Mouse (Mus musculus): ENCODE data around the gene Tsc22d2.
"Not testable (repeated sequence)": the region's sequence is repeated elsewhere in the genome, so short reads cannot be mapped to it uniquely, and the experiment has no call there.

The Tsc22d2 gene

DNA sequence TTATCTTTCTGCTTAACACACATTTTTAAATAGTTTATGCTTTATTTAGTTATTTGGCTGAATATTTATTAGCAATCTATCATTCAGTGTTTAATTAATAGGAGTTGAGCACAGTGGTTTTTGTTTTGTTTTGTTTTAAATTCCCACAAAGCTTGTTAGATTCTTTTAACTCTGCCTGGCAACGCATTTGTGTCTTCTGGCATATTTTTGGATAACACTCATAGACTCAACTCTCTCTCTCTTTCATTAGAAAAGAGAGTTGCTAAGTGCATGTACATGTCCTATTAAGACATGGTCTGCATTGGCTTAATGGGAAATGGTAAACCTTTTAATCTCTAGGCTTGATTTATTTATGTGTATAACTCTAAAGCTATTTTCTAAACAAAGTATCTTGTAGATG lies 14.3 kb downstream of the Tsc22d2 start:
- no peak for DNase-seq (ENCODE audit: low spot score)

DNA sequence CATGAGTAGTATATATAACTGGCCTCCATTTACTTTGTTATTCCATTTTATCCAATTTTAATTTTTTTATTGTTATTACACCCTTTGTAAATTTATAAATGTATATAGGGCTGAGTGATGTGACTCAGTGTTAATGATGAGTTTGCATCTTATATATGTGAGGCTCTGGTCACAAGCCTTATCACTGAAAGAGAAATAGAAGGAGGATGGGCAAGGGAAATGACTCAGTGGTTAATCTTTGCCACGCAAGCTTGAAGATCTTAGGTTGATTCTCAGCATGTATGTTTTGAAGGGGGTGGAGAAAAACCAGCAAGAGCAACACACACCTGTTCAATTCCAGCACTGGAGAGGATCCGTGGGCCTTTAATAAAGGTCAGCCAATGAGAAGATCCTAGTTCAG lies 19.9 kb downstream of the Tsc22d2 start:
- no peak for DNase-seq (ENCODE audit: low spot score)

DNA sequence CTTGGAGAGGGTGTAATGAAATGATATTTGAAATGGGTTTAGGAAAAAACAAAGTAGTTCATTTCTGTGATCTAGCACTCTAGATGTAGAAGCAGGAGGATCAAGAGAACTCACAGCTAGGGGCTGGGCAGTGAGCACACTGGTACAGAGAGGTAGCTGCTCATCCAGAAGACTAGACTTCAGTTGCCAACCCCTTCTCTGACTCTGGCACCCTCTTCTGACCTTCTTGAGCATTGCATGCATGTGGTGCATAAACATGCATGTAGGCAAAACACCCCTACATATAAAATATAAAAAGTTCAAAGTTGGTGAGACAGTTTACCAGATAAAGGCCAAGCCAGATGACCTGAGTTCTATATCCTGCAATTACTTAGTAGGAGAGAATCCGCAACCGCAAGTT lies 33.7 kb downstream of the Tsc22d2 start:
- no peak for DNase-seq (ENCODE audit: low spot score)

DNA sequence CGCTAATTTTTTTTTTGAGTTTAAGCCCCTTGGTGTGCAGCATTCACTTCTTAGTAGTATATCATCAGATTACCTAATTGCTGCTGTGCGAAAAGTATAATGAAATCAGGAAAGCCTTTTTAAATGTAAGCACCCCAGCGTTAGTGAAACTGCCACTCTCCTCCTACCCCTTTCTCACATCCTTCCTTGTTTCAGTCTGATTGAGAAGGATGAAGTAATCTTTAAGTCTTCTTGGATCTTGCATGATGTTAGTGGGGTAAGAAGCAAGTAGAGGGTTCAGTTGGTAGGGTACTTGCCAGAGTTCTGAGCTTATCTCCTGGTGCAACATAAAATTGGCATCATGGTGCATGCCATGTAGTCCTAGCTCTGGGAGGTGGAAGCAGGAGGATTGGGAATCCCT lies 35.0 kb downstream of the Tsc22d2 start:
- no peak for DNase-seq (ENCODE audit: low spot score)

DNA sequence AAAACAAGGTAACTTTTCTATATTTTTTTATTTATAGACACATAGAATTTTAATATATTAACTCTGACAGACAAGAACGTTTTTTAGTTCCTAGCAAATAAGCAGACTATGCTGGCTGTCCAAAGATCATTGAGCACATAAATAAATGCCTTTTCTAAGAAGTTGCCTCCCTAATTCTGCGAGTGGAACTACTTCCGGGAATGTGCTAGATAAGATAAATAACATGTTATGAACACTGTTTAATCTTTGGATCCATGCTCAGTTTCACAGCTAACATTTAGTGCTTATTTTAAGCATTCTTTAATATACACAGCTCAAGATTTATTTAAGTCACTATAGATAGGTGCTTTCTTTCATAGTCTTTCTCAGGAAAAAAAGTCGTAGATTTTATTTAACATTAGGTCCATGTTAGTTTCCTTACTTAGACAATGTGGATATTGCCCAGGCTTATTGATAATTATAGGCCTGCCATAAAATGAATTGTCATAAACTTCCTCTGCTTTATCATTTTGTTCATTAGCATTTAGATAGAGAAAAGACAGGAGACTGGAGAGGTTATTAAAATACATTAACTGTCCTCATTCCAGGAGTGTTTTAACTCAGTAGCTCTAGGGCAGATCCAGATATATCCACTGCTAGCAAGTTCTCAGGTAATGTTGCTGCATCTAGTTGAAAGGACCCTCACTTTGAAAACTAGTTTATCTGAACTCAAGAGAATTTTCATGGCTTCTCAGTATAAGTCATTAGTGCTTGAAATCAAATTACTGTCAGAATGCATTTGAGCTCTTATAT lies 40.1 kb downstream of the Tsc22d2 start:
- no peak for DNase-seq (ENCODE audit: low spot score)

DNA sequence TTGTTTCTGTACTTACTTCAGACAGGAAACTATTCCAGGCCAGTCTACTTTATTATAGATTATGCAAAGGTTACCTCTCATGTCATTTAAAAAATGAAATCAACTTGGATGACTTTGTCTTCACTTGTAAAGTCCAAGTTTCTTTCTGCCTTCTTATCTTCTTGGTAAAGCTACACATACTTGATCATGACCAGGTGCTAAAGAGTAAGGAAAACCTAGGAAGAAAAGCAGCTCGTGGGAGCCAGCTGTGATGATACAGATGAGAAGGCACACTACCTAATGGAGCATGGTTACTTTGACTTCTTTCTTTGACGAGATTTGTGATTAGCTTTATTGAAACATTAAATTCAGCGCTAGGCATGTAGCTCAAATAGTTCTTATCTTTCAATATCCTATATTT lies 40.7 kb downstream of the Tsc22d2 start:
- DNase-seq (ENCODE audit: low spot score), result no peak

DNA sequence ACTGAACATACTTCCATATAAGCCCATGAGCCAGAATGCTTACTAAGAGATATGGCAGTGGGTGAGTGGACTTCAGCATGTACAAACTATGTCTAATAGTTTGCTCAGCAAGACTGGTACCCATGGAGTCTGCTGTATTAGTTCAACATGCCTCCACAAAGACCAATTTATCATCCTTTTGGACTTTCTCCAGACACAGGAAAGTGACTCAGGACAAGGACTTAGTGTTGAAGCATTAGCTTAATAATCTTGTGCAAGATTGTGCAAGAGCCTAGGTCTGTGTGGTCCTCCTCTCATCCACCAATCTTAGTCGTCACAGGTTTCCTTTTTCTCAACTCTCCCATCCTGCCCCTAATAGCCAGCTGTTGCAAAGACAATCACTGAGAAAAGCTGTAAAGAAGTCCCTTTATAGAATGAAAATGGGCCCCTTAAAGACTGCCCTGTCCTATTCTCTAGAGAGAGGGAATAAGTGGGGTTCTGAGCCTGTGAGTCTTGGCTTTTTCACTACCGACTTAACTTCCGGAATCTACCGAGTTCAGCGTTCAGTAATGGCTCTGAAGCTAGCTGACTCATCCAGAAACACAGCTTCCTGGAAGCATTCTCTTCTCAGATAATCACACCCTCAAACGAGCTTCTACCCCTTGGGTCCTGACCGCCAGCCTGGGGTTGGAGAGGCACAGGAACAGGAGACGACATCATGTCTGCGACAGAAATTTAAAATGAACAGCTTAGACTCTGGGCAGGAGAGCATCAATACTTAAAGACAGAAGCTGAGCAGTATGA lies 55.3 kb downstream of the Tsc22d2 start:
- no peak for DNase-seq (ENCODE audit: low spot score)

DNA sequence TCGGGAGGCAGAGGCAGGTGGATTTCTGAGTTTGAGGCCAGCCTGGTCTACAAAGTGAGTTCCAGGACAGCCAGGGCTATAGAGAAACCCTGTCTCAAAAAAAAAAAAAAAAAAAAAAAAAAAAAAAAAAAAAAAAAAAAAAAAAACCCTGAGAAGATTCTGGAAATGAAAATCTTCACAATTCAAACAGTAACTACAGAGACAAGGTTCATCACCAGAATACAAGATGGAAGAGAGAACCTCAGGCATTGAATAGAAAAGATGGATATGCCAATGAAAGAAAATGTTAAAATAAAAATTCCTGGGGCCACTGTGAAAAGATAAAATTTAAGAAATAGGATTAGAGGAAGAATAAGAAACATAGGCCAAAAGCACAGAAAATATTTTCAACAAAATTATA lies 60.8 kb downstream of the Tsc22d2 start:
- DNase-seq (ENCODE audit: low spot score), result not testable (repeated sequence)

DNA sequence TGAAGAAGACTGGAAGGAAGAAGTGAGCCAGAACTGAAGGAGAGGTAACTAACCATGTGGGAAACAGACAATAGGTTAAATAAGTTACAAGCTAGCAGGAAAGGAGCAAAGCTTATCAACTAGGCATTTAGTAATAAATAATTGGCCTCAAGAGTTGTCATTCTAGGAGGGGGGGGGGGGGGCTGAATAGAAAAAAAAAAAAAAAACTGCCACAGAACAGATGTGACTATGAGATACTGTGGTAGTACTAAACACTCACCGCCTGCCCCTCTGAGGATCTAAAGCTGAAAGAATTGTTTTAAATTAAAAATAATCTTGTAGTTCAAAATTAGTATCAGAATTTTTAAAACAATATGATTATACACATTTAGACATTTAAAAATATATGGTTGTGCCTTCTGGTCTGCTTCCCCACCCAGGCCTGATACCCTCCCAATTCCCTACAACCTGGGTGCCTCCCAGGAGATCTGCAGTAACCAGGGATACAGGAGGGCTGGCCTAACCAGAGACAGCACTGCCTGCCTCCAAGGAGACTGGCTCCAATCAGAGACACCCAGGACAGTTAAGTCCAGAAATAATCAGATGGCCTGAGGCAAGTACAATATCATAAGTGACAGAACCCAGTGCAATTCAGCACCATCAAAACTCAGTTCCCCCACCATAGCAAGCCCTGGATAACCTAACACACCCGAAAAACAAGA lies 64.4 kb downstream of the Tsc22d2 start:
- no peak for DNase-seq (ENCODE audit: low spot score)

DNA sequence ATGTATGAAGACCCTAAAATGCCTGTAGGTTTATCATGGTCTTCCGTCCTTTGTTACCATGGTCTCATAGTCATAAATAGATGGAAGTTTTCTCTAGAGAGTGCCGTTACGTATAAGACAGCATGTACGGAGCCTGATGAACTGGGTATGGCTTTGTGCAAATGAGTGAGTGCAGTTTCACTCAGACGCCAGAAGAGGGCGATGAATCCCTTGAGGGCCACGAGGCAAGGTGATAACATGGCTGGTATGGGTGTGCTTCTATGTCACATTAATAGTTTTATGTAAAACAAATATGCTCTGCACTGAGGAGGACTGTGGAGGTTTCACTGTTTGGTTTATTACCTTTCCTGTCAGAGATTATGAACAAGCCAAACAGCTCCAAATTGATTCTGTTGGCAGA lies 71.4 kb downstream of the Tsc22d2 start:
- DNase-seq (ENCODE audit: low spot score), result no peak

DNA sequence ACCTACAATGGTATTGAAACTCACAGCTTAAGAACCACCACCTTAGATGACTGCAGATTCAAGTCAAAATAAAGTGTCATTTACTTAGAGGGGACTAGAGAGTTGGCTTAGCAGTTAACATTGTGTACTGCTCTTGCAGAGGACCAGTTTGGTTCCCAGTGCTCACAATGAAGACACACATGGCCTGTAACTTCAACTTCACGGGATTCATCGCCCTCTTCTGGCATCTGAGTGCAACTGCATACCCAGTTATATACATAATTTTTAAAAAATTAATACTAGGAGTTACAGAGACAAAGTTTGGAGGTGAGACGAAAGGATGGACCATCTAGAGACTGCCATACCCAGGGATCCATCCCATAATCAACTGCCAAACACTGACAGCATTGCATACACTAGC lies 72.6 kb downstream of the Tsc22d2 start:
- DNase-seq (ENCODE audit: low spot score), result no peak

DNA sequence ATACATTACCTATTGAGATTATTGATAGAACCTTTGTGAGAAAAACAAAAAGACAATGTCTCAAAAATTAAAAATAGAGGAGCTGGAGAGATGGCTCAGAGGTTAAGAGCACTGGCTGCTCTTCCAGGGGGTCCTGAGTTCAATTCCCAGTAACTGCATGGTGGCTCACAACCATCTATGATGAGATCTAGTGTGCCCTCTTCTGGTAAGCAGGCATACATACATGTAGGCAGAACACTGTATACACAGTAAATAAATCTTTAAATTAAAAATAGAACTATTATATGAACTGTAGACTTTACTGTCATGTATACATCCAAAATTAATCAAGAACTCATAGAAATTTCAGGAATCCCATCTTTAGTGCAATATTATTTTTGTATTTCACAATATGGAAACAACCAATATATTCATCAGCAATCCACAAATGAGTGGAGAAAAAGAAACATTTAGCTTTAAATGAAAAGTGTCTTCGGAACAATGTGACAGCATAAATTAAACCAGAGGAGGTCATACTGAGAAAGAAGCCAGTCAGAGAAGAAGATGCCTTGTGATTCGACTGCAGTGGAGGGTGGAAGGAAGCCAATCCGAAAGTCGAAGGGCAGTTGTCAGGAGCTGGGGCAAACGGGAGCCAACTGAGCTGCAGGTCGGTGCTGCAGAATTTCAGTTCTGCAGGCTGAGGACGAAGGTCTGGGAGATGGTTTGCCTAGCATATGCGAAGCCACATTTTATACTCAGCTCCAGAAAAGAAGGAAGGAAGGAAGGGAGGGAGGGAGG lies 73.7 kb downstream of the Tsc22d2 start:
- no peak for DNase-seq (ENCODE audit: low spot score)

DNA sequence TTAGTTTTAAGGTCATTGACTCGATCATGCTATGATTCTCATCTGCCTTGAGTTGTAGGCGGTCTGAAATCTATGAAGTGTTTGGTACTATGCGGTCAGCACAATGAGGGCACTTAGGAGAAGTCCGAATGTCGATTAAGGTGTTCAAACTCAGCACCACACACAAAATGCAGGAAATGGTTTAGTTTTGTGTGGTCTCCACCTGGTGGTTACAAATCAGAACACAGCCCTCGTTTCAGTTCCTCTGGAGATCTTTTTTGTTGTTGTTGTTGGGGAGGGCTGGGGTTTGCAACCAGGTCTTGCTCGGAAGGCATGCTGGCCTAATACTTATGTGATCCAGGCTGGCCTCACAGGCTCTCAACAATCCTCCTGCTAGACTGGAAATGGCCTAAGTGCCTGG lies 76.3 kb downstream of the Tsc22d2 start:
- no peak for DNase-seq (ENCODE audit: low spot score)

DNA sequence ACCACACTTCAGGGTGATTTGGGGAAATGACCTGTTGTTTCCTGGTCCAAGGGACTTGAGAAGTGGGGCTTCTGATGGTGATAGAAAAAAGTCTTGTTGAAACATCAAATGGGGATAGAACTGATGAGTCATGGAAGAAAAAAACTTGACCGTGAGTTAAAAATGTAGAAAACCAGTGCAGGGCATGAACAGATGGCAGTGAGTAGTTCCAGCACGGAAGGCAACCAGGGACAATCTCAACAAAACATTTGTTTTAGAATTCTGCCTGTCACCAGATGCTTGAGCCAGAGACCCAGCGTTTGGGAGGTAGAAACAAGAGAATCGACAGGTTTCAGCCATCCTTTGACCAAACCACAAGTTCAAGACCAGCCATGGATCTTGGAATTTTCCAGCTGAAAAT lies 79.1 kb downstream of the Tsc22d2 start:
- DNase-seq (ENCODE audit: low spot score), result no peak

DNA sequence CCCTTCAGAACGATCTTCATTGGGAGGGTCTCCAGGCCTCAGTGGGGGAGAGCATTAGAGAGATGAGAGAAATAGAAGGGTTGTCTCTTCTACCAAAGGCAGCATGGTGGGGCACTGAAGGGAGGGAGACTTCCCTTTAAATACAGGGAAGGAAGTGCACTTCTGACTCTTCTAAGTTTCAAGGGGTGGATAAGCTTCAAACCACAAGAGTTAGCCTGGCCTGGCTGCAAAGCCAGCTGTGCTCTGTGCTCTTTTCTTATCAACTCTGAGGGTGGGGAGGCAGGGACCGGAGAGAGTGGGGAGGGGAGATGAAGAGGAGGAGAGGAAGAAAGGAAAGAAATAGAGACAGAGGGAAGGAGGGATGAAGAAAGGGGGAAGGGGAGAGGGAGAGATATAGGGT lies 87.4 kb downstream of the Tsc22d2 start:
- no peak for DNase-seq (ENCODE audit: low spot score)

DNA sequence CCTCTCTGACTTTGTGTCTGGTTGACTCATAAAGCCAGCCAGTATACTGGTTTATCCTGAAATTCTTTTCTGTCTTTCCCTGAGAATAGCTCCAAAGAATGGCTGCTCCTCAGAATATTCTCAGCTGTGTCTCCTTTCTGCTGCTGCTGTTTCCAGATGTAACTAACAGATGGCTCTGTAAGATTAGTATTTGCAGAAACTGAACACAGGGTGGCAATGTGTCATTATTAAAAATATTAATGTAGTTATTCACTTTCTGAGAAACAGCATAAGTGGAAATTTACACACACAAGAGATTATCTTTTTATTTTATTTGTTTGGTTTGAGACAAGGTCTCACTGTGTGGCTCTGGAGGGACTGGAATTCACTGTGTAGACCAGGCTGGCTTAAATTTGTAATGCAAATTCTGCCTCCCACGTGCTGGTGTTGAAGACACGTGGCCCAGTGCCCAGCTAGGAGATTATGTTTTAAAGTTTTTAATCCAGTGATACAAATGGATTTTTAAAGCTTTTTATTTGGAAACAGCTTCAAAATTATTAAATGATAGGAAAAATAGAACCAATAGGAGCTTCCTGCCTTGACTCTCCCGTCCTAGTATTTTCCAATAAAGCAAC lies 89.3 kb downstream of the Tsc22d2 start:
- DNase-seq (ENCODE audit: low spot score), result no peak

DNA sequence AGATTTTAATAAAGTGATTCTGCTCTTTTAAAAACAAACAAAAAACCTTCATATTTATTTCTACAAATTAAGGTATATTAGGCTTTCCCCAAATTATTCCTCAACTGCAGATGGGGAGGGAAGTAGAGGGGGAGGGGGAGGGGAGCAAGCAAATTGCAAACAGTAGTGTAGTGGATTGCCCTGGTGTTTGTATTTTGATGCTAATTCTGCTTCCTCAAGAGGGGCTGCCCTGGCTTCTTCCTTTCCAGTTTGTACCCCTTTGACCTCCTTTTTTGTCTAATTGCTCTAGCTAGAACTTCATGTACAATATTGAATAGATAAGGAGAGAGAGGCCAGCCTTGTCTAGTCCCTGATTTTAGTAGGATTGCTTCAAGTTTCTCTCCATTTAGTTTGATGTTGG lies 90.2 kb downstream of the Tsc22d2 start:
- no peak for DNase-seq (ENCODE audit: low spot score)

DNA sequence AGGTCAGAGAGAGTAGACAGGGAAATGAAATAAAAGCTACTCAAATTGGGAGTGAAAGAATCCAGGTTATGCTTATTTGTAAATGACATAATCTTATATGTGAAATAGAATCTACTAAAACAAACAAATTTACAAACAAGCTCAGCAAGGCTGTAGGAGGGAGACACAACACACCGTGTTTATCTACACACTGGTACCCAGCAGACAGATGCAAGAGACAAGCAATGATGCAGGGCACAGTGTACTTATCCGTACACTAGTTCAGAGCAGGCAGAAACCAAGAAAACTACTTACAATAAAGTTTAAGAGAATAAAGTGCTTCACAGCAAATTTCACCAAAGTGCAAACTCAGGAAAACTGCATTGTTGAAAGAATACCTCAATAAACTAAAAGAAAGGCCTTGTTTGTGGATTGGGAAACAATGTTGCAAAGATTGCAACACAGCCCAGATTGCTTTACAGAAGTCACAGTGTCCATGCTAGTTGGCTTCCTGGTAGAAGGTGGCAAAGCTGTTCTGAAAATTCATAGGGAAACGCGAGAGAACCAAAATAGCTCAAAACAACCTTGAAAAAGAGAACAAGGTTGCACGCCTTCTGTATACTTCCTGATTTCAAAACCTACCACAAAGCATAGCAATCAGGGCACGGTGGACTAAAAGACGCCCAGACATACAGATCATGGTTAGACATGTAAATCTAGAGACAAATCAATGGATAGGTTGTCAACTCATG lies 93.7 kb downstream of the Tsc22d2 start:
- DNase-seq (ENCODE audit: low spot score), result no peak

DNA sequence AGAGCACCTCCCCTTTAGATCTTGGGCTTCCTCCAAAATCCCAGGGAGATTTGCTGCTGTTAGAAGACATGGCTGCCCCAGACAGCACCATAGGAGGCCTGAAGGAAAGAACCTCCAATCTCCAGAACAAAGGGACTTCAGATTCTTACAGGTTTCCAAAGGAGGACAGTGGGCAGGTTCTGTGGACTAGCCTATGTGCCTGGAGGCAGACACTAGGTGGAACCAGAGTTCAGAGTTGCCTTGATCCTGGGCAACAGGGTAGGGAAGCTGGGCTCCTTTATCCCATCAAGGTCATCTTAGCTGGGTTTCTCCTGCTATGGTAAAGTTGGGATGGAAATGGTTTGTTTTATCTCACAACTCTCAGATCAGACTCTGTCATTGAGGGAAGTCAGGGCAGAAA lies 97.1 kb downstream of the Tsc22d2 start:
- DNase-seq (ENCODE audit: low spot score), result no peak

DNA sequence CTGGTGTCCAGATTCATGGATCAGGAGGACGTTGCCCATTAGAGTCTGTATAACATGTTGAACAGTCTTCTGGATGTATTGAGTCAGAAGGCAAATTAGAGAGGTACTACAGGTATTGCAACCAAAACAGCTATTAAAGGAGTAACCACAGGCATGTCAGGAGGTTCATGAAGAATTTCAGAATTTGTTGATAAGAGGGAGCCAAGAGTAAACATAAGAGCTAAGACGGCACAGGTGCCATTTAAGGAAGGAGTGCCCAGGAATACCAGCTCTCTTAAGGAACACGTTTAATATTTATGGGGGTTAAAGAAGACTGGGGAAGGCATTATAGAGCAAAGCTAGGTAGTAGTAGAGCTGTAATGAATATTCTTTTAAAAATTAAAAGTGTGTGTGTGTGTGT lies 98.2 kb downstream of the Tsc22d2 start:
- DNase-seq (ENCODE audit: low spot score), result no peak

DNA sequence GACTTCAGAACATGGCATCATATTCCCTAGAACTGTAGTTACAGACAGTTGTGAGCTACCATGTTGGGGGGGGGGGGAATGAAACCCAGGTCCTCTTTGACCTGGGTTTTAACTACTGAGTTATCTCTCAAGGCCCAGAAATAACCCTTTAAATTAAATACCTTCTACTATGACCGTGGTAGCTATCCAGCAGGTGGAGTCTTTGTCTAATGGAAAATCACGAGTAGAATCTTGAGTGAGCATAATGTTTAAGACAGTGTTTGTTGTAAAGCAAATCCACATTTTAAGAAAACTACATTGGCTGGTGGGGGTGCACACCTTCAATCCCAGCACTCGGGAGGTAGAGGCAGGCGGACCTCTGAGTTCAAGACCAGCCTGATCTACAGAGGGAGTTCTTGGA lies 99.0 kb downstream of the Tsc22d2 start:
- DNase-seq (ENCODE audit: low spot score), result no peak
